Mouse (Mus musculus) small intestine, adult 2 months (tissue): ENCODE data around the gene Fam47e.

Source experiments
- CTCF ChIP-seq: fragments of 200-500 bp; IDR thresholded peaks from 2 replicates; pipeline ENCODE4 v1.5.1; 2012; ENCODE audit warnings: low read depth, mild to moderate bottlenecking, control low read depth, inconsistent platforms, low read length, moderate library complexity, mixed read lengths; ENCODE audit not compliant: insufficient replicate concordance, insufficient read length; ENCODE audit errors: extremely low read depth
- POLR2A ChIP-seq: fragments of 200-500 bp; IDR thresholded peaks from 2 replicates; pipeline ENCODE4 v1.6.1; 2012; ENCODE audit warnings: low read depth, mild to moderate bottlenecking, control low read depth, inconsistent platforms, low read length, moderate library complexity

GRCm38 (mm10) chr5:92554891-92555511 lies at the start of gene Fam47e:
- TF ChIP-seq CTCF (no peak), POLR2A (no peak)
